Mouse (Mus musculus) kidney, adult 9 months (tissue): ENCODE data around the gene Selenom.

ENCODE experiments used
- DNase-seq: peaks from one replicate; pipeline ENCODE4 v3.0.0; 2022

The Selenom gene

DNA sequence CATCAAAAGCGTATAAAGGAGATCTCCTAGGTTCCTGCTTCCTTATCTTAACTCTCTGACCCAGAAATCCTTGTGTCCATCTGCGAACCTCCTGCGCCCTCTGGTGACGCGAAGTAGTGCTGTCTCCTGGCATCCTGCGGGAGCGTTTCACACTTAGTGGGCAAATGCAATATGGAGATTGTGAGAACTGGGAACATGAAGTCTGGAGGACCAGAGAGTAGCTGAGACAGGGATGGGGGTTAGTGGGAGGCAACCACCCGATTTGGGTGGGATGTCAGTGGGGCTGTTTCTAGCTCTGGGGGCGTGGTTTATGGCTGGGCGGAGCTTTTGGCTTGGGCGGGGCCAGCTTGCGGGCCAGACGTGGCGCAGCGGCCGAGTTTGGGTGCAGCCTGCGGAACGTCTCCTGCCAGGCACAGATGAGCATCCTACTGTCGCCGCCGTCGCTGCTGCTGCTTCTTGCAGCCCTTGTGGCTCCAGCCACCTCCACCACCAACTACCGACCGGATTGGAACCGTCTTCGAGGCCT, at the start of gene Selenom:
Selenom (plus strand) TSS at position 156 of the 526 bp plus-strand sequence.
- peak; percentile 95 for DNase-seq

DNA sequence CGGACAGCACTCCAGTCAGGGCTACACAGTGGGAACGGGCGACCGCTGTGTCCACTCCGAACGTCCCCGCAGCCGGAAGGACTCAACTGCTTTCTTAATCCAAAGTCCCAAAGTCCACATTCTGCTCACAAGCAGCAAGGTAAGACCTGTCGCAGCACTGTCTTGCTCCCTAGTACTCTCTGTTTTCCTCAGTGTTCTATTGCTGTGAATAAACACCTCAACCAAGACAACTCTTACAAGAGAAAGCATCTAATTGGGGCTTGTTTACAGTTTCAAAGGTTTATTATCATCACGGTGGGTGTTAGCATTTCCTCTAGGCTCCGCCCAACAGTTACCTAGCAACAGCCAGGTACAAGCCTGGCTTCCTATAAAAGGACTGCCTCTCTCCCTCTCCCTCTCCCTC, 43.0 kb upstream of the Selenom start:
- DNase-seq, result peak; percentile 76

DNA sequence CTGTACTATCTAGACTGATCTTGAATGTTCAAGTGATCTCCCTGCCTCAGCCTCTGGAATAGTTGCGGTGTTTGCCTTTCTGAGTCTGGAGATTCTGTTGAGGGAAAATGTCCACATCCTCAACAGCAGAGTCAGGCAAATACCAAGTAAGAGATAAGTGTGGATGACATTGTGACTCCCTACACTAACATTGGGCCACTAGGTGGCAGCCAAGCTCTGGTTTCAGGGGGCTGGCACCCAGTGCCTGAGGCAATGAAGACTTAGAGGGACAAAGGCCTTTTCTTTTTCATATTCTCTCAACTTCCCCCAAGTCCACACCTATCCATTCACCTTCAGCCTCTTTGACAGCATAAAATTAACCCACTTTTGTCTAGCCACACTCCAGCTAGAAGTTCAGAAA, 42.0 kb upstream of the Selenom start:
- peak; percentile 89 for DNase-seq

DNA sequence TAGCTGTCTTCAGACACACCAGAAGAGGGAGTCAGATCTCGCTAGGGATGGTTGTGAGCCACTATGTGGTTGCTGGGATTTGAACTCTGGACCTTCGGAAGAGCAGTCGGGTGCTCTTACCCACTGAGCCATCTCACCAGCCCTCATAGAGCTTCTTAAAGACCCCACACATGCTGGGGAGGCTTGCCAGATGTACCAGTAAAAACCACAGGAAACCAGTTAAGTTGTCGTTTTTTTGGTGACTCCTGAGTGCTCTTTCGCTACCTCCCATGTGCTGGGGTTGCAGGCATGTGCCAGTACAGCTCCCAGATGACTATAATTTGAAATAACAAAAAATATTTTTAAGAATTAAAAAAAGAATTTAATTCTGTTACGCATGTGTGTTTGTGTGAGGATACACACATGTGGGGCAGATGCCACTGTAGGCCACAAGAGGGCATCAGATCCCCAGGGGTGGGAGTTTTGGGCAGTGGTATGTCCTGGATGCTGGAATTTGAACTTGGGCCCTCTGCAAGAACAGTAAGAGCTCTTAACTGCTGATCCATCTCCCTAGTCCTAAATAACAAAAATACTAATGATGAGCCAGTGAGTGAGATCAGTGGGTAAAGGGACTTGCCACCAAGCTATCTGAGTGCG, 39.9 kb upstream of the Selenom start:
- DNase-seq, result peak; percentile 64

DNA sequence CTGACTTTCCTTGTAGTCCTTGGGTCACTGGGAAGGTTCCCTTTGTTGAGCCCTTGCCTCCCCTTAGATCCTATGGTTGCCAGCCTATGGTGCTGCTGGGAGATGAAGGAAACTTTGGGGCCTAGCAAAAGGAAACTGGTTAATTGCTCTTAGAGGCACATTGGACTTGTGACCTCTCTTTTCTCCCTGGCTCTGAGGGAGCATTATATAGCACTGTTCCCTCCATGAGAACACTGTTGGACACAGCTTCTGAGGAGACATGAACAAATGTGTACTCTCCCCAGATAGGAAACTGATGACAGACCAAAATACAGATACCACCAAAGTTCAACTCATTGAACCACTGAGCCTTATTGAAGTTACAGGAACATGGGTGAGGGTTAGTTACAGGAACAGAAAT, 39.0 kb upstream of the Selenom start:
- no peak for DNase-seq

DNA sequence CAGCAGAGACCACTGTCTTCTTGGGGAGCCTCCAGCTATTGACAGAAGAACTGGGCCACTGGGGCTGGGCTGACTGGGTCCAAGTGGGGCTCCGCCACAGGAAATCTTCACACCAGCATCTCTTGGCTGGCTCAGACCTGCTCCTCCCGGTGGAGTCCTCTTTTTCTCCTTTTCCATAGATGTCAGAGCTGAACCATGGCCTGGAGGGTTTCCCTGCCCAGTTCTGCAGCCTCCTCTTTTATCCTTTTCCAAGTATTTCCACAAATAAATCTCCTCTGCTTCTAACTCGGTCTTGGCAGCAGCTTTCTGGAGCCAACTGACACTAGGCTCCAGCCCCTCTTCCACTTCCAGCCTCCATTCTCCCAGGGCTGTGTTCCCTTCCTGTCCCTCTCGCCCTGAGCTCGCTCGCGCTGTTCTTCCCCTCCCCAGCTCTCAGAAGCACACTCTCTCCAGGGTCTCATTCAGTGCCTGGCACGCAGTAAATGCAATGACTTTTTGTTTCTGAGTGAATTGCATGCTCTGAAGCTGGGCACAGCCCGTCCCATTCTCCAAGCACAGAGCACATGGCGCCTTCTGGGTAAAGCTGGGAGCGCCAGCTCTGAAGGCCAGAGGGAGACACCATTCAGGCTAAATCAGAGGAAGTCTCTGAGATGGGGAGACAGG, 30.4 kb upstream of the Selenom start:
- DNase-seq, result no peak

DNA sequence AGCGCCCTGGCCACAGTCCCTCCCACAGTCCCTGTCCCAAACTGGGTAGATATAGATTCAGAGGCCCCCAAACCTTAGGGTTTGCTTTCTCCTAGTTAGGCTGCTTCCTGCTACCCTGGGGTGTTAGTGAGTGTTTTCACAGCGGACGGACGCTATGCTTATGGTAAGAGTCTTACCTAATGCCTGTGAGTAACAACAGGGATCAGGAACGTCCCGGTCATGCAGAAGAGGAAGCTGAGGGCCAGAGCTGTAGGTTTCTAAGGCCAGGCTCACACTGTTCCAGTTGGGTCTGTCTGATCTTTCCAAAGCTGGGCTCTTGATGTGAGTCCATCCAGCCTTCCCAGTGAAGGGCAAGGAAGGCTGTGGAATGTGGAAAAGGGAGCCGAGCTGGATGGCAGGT, 28.1 kb upstream of the Selenom start:
- DNase-seq, result no peak

DNA sequence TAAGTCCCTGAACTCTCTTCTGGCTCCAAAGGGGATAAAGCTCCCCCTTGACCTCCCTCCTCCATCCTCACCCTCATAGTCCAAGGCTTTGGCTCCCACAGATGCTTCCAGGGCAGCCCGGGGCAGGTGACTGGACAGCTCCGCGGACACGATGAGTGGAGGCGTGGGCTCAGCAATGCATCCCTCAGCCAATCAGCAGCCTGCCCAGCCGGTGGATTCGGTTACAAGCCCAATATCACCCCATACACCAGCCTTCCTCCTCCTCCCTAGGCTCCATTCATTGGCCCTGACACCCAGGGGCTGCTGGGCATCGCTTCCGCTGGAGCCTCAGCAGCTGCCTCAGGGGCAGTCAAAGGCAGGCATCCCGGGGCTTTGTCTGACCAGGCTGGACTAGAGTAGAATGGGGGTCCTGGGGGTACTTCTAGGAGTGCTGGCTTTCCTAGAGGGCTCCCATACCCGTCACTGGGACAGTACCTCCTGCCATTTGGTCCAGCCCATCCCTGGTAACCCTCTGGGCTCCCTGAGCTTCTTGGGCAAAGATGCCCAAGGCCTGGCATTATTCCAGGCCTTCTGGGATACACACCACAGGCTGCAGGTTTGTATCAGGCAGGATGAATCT, 26.4 kb upstream of the Selenom start, which contains the start of gene Pla2g3:
Pla2g3 (plus strand) TSS at position 333 of the 619 bp plus-strand sequence.
- DNase-seq, result no peak

DNA sequence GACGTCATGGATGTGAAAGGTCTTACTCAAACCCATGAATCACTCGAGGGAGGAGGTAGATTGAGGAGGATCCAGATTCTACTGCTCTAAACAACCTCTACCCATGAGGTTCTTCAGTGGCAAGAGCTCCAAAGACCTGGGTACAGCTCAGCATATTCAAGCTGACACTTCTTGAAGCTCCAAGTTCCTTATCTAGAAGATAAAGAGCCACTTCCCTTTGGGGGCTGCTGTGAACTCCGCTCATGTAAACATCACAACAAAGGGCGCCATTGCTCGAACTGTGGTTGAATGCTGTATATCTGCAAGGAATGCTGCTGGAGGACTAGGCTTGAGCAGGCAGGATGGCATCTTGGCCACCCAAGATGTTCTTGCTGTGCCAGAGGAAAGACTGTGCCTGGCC, 25.4 kb upstream of the Selenom start:
- no peak for DNase-seq

DNA sequence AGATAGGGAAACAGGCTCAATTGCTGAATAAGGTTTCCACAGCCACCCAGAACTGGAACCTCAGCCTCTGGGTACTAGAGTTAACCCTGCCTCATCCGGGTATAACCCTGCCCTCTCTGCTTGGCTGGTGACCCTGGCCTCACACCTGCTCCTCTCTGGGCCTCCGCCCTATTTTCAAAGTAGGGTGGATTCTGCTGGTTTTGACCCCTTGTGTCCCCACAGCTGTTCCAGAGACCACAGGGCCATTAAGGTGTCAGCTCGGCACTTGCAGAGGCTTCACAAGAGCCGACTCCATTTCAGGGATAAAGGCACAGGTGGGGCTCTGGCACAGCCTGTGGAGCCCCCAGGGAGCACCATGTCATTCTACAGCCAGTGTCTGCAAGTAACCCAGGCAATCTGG, 21.7 kb upstream of the Selenom start:
- no peak for DNase-seq

DNA sequence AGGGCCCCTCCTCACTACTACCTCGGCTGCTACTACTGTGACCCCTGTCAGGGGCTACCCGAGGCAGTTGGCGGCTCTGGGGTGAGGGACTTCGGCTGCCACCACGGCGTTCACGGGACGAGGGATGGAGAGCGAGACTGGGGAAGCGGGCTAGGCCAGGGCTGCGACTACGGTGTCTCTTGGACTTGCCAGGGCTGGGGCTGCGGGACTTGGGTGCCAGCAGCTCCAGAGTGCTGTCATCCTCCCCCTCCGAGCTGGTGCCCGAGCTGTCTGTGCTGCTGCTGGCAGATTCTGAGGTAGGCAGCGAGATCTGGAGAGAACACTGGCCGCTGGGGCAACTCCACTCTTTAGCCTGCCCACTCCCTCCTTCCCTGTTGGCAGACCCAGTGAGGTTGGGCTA, 19.6 kb upstream of the Selenom start:
- DNase-seq, result no peak

DNA sequence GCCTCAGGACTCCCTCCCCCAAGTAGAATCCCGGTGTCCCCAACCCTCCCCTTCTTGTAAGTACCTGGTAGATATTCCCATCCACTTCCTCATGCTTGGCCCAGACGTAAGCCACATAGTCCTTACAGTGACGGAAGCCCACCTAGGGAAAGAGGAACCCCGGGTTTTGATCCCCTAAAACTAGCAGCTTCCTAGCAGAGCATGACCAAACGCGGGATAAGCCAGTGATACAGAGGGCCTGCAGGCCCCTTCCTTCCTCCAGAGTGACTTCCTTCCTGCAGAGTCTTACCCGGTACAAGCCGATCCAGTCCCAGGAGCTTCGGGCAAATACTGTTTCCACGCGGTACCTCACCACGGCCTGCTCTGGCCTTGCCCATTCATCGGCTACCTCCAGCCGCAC, 19.0 kb upstream of the Selenom start:
- DNase-seq, result no peak

DNA sequence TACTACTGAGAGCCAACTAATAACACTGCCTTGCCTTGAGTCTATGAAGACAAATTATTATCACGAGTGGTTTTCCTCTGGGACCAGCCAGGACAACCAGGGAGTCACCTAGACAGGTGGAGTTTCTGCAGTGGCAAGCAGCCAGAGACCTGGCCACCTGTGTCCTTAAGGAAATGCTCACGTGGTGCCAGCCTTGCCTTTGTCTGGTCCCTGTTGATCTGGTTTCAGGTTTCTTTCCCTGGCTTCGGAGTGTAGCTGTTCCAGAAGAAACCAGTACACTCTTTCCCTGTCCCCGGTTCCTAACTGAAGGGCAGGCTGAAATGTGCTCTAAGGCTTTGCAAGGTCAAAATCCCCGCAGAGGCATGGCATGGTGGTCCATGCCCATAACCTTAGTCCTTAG, 17.7 kb upstream of the Selenom start:
- DNase-seq, result peak; percentile 70

DNA sequence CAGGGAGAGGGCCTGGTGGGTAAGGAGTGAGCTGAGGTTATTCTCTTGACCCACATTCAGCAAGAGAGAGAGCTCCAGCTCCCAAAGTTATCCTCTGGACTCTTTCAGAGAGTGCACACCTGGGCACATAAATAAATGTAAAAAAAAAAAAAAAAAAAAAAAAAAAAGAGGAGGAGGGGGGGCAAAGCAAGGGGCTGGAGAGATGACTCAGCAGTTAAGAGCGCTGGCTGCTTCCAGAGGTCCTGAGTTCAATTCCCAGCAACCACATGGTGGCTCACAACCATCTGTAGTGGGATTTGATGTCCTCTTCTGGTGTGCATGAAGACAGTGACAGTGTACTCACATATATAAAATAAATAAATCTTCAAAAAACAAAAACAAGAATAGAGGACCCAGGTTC, 17.2 kb upstream of the Selenom start:
- no peak for DNase-seq

DNA sequence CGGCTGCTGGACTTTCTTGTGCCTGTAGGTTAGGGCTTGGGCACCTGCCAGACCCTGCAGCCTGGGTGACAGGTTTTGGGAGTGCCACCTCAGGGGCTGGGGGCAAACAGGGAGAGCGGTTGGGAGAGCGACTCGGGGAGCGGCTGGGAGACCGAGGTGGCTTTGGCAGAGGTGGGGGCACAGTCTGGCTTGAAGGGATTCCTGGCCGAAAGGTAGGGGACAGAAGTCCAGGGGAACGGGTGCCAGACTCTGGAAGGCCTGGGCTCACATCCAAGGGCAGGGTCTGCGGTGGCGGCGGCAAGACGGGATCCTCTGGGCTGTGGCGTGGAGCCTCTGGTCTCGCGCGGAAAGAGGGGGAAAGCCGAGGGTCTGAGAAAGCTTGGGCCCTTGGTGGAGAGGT, 12.4 kb upstream of the Selenom start:
- peak; percentile 59 for DNase-seq

DNA sequence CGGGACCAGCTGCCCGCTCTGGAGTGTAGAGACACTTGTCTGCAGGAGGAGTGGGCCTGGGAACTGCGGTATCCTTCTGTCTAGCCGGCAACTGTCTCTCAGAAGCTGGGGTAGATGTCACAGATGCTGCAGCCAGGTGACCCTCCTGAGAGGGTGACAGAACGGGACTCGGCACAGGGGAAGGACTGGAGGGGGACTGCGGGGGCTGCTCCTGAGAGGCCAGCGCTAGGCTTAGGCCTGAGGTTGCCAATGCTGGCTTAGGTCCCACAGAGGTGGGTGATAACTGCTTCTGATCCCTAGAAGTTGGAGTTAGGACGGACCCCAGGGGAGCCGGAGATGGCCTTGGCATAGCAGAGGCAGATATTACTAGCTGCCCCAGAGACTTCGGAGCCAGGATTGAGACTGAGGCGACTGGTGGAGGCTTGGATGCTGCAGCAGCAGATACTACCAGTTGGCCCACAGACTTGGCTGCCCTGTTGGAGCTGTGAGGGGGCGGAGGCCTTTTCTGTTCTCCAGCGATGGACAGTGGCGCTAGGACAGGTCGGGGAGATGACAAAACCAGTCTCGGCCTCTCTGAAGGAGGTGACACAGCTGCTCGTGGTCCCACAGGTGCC, 11.9 kb upstream of the Selenom start:
- DNase-seq, result no peak

DNA sequence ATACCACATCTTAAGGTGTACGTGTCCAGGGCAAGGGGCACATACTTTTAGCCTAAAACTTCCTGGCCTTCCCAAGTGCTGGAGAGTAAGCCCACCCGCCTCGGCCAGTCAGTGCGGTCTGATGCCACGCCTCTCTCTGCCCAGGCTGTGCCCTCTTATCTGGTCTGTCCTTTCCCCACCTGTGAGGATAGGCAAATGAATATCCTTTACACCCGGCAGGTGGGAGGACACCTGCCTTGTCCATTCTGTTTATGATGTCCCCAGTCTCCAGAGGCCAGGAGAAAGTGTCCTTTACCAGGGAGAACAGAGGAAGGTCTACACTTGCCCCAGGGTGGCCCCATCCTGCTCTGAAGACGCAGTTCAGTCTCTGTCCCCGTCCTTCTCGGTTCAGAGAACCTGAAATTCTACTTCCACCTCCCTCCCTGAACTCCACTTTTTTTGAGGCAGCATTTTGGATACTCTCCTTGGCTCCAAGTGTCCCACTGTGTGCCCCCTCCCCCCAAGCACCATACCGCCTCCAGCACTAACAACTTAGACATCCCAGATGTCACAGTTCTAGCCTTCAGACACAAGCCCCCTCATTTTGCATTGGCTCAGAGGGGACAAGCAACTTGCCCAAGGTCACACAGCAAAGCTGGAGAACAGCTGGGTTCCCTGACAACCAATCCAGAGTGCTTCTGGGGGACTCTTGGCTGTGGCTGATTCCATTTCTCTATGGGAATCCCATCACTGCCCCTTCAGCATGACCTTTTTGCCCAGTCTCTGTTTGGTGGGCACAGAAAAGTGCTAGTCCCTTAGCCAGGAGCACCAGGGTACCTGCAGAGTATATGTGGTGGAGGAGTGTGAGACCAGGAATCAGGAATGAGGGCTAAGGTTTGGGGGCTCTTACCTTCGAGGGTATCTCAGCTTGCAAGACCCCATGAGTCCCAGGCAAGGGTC, 10.5 kb upstream of the Selenom start:
- DNase-seq, result no peak

DNA sequence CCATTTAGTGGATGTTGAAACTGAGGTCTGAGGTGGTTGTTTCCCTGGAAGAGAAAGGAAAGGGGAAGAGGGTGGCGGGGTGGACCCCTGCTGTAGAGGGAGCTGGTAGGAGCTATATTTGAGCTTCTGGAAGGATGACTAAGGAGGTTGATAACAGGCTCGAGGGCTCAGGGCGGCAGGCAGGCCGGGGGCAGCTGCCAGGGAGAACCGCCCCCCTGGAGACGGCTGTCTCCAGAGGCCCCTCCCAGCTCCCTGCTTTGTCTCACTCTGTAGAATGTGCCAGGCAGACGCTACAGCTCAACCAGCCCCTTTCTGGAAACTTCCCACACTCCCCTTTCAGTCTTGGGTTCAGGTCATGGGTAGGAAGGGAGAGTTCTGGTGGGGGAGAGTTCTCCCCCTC, 6.3 kb upstream of the Selenom start:
- DNase-seq, result no peak

DNA sequence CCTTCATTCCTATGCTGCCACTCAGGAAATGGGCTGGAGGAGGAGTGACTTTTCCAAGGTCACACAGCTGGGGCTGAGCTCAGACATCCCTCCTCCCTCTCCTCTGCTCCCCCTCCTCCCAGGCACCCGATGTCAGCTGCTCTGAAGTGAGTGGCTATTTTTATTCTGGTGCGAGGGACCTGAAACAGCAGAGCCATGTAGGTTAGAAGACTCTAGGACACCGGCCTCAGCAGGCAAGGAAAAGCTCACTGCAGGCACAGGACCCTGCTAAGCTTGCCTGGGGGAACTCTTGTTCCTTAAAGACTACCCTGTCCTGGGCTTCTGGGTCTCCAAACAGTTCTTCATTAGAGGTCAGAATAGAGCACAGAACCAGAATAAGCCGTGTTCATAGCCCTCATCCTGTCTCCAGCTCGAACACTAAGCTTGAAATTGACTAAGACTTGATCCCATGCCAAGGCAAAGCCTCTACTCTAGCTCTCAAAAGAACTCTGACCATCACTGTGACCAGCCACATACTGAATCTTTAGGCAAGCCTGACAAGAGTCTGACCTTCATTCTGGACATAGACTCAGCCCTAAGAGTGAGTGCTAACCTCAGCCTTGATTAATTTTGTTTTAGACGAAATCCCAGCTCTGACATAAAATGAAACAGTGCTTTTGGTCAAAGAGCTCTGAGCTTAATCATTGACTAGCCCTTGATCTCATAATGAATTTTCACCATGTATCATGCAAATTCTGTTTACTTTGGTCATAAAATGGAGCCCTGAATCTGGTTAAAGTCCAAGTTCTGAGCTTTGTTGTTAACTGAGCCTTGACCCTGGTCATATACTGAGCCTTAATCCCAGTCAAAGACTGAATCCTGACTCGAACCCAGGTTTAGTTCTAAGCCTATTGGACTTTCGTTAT, 5.1 kb upstream of the Selenom start:
- DNase-seq, result peak; percentile 86

DNA sequence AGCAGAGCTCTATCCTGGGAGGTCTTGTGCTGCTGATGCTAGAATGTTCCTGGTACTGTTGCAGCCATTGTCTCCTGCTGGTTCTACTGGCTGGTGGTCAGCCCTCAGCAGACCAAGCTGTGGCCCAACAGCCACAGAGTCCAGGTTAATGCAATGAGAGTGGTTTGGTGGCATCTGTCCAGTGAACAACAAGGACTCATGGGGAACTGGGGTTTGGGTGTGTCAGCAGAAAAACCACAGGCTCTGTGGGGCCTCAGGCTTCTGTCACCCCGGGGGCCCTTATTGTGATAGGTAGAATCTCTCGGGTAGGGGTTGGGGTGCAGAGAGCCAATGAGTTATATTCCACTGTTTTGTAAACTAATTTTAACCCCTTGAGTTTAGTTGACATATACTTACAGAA, 4.2 kb upstream of the Selenom start:
- no peak for DNase-seq

DNA sequence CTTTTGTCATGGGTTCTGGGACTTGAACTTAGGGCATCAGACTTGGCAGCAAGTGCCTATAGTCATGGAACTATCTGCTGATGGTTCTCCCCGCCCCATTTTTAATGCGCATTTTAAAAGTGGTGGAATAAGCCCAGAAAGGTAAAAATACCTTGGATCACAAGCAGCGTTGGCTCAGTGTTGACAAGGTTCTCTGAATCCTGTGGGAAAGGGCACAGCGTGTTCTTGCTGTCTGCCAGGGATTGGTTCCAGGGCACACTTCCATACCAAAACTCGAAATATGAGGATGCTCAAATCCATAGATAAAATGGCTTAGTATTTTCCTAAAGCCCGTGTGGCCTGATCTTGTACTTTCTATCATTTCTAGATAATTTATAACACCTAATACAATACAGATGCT, 1.2 kb upstream of the Selenom start:
- DNase-seq, result no peak

DNA sequence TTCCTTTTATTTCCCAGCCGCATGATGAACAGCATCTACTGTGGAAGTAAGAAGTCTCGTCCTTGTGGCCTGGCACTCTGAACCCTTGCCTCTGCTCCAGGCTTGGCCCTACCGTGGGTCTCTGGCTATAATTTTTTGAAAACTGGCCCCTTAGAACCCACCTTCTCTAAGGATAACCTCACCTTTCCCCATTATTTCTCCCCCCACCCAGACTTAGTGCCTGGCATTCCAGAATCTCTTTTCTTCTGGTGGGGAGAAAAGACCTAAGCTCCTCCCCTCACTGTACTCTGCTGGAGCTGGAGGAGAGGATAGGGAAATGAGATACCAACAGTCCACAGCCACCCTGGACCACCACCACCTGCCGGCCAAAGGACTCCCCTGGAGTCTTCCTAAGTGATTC, 732 bp downstream of the Selenom start:
- DNase-seq, result no peak
